Comparison of ENCODE assay signal across 33 mouse cellular contexts in the genomic region with DNA sequence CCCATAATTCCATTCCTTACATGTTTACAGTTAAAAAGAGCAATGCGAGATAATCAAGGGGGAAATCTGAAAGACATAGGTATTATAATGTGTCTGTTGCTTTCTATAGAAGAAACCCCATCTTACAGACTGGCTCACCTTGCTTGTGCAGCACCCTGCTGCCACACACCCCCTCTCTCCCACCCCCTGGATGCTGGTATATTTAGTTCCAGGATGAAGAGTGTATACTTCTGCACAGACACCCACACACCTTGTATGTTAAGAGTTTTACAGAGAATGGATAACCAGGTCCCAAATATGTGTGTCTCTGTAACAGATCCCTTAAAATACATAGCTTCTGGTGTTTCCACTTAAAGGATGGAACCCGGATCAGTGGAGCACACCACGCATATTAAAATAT. TPM values are rescaled to one million over a fixed set of nuclear protein-coding genes. Genes with fewer than 3 reads are reported as not detected.
DNase-seq lines count a peak whose midpoint lies in the region; ATAC-seq and TF ChIP-seq lines count a peak whose summit lies in the region.
"Had no signal": no experiment of that assay in that cellular context is flagged by ENCODE, and none has a peak within 500 bp of the region (broad histone marks: within the 10 kb centered on the region; RNA-seq: fewer than 3 reads in every experiment).

No protein-coding gene starts in this region.

- no peak for TF ChIP-seq CTCF in left cerebral cortex, adult 2 months (IDR thresholded peaks at IDR 0.05)

- DNase-seq in frontal cortex, postnatal 10 days (ENCODE audit: low spot score in 2 of 2): no peak
- no peak for DNase-seq in left cerebral cortex, adult 2 months (ENCODE audit: extremely low spot score in 1 of 2, low spot score in 2 of 2)
- no peak for DNase-seq in left cerebral cortex, postnatal 4 days
- DNase-seq in right cerebral cortex, adult 2 months (ENCODE audit: low spot score in 2 of 2): peak; percentile 27
- no peak for DNase-seq in right cerebral cortex, postnatal 14 days
- DNase-seq in brain, adult 2 months (ENCODE audit: low read depth, low spot score): peak; percentile 57
- DNase-seq in urinary bladder, adult 2 months (ENCODE audit: low spot score): no peak
- DNase-seq: adrenal gland, adult 8-10 months; adrenal gland, postnatal 14 days; adrenal gland, postnatal 36 days; B cell, adult 2 months; cerebellum, adult 11 months; cerebellum, adult 18-20 months; cerebellum, adult 8-10 months; cerebellum, adult 9-11 months; cerebellum, postnatal 14 days; cerebellum, postnatal 36 days; embryo, embryonic 11 days had no signal

- intact Hi-C loops in left cerebral cortex, adult 2 months (cut with DNase I): no loop called here
- intact Hi-C loops in left cerebral cortex, postnatal 4 days (cut with DNase I): no loop called here

- H3K27ac ChIP-seq in left cerebral cortex, adult 2 months: peak overlapping the region; percentile 1
- H3K27ac ChIP-seq: embryonic facial prominence, embryonic 13.5 days; embryonic facial prominence, embryonic 15.5 days; forebrain, embryonic 10.5 days; forebrain, embryonic 12.5 days had no signal

- H3K4me3 ChIP-seq in left cerebral cortex, adult 2 months: no peak overlapping the region
- H3K4me3 ChIP-seq: embryonic facial prominence, embryonic 13.5 days; embryonic facial prominence, embryonic 15.5 days; erythroblast, embryonic 14.5 days; forebrain, embryonic 10.5 days; forebrain, embryonic 12.5 days had no signal

- peak; percentile 86 for ATAC-seq in frontal cortex, adult (ENCODE audit: low TSS enrichment)
- ATAC-seq: activated CD4-positive, CD25-positive, alpha-beta regulatory T cell, adult 4 months; CD4-positive, CD25-positive, alpha-beta regulatory T cell, adult 4 months; forebrain, embryonic 14.5 days; Patski had no signal

RNA-seq across cellular contexts. Expression of gene Gm765, which starts 10.7 kb away (rescaled TPM):
- total RNA-seq in left cerebral cortex, adult 2 months (2021): 1 to 10 TPM; 5.0 to 6.4 TPM
- total RNA-seq in left cerebral cortex, postnatal 4 days (2021): under 1 TPM in 1 of 2 experiments, not detected in 1; 0.12 TPM
- polyA plus RNA-seq in urinary bladder, adult 2 months (2012; rRNA removed): 0.37 and 0.53 TPM in 2 replicates
- total RNA-seq: adrenal gland, postnatal 36 days; CH12.LX; common myeloid progenitor, adult 5-6 weeks had no signal
- polyA plus RNA-seq: brain, embryonic 14.5 days; CD4-positive, CD25-positive, alpha-beta regulatory T cell, adult 4 months; embryonic facial prominence, embryonic 11.5 days; embryonic facial prominence, embryonic 13.5 days; erythroblast, embryonic 14.5 days; forebrain, embryonic 10.5 days; forebrain, embryonic 12.5 days; forebrain, embryonic 14.5 days; G1E; Patski had no signal

Comparison
In these comparisons a context has a peak if more than half of its experiments do, and no peak if none do; other contexts are left out.
1. DNase-seq: peak in right cerebral cortex, adult 2 months (2 of 2) and brain, adult 2 months (single experiment); none in frontal cortex, postnatal 10 days (0 of 2), left cerebral cortex, adult 2 months (0 of 2), left cerebral cortex, postnatal 4 days (single experiment), right cerebral cortex, postnatal 14 days (single experiment) and urinary bladder, adult 2 months (single experiment).
2. RNA of gene Gm765, which starts 10.7 kb away (total RNA-seq): 5.0 to 6.4 TPM in left cerebral cortex, adult 2 months; 0.12 TPM in left cerebral cortex, postnatal 4 days; every median in the first group is over 4 times any median in the second.